Mouse (Mus musculus) lung, postnatal 0 days (tissue): ENCODE measurements at regions not wholly inside any gene's neighbourhood (a gene's known extent, or its start where the extent isn't known, plus 50 kb on each side); places are given as distances from the start of the nearest gene placed in this dataset.

ENCODE experiments used
- CTCF ChIP-seq: IDR thresholded peaks from 2 replicates; pipeline ENCODE4 v1.5.1; 2016; ENCODE audit warnings: antibody characterized with exemption, mild to moderate bottlenecking
- EP300 ChIP-seq: IDR thresholded peaks from 2 replicates; pipeline ENCODE4 v1.6.1; 2016; ENCODE audit warnings: antibody characterized with exemption, mild to moderate bottlenecking, control low read depth

DNA sequence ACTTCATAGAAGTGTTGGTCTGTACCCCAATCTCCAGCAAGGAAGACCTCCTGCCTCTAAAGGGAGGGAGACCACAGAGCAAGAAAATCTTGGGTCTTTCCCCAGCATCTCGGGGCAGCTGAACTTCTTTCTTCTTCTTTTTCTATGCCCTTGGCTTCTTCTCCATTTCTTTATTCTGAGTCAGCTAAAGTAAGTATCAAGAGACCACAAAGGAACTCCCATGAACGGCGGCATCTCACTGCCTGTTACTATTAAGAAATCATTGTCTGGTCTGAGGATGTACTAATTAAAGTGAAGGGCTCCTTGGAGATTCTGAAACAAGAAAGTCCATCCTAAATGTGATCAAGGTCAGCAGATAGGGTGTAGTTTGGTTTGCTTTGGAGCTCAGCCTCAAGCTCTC lies 64.1 kb upstream of the Tbl1x start:
- TF ChIP-seq CTCF = no peak
- TF ChIP-seq EP300 = no peak
